In genomic region chr4:132732148-132732684, GRCm38 (mm10) we compare ENCODE assay signal across 8 mouse cellular contexts. TPM values are rescaled to one million over a fixed set of nuclear protein-coding genes. Genes with fewer than 3 reads are reported as not detected.
DNase-seq lines count a peak whose midpoint lies in the region; ATAC-seq and TF ChIP-seq lines count a peak whose summit lies in the region.

Xkr8 (minus strand) TSS chr4:132732546.

- peak within 1 kb of the TSS; percentile 70 to 75 for H3K4me3 ChIP-seq in ES-E14 (ENCODE audit: insufficient read depth in 1 of 2, low read depth in 1 of 2, low read length in 2 of 2, poor library complexity in 1 of 2, severe bottlenecking in 1 of 2)
- H3K4me3 ChIP-seq in forebrain, embryonic 14.5 days (ENCODE audit: low read depth, low read length) = peak within 1 kb of the TSS; percentile 48
- H3K4me3 ChIP-seq in lung, embryonic 16.5 days (ENCODE audit: low read length) = peak within 1 kb of the TSS; percentile 69

- intact Hi-C loops in heart, postnatal 14 days (cut with DNase I) = no loop called here

- peak; percentile 98 for ATAC-seq in forebrain, embryonic 14.5 days
- peak; percentile 99 for ATAC-seq in lung, embryonic 16.5 days (ENCODE audit: low read depth)

- H3K27ac ChIP-seq in ES-E14 (ENCODE audit: insufficient read depth, low read depth, low read length, poor library complexity, severe bottlenecking) = peak within 1 kb of the TSS; percentile 8; the same call in 1 of the 2 replicates
- no peak within 1 kb of the TSS for H3K27ac ChIP-seq in forebrain, embryonic 14.5 days (ENCODE audit: low read depth, low read length)
- peak within 1 kb of the TSS; percentile 37; the same call in 1 of the 2 replicates for H3K27ac ChIP-seq in lung, embryonic 16.5 days (ENCODE audit: low read length)

- no peaks in the 10 kb centered on the region for H3K36me3 ChIP-seq in ES-E14 (ENCODE audit: control insufficient read depth, insufficient read depth, low read length, poor library complexity, severe bottlenecking)
- H3K36me3 ChIP-seq in forebrain, embryonic 14.5 days (ENCODE audit: control insufficient read depth, insufficient read depth, low read length) = 0 out of 2 replicates have a peak, but pooled peaks cover 3% of the 10 kb centered on the region
- H3K36me3 ChIP-seq in lung, embryonic 16.5 days (ENCODE audit: control insufficient read depth, insufficient read depth, low read length) = no peaks in the 10 kb centered on the region

- no peaks in the 10 kb centered on the region for H3K27me3 ChIP-seq in forebrain, embryonic 14.5 days (replicated peaks; ENCODE audit: control insufficient read depth, insufficient read depth, low read length)
- no peaks in the 10 kb centered on the region for H3K27me3 ChIP-seq in lung, embryonic 16.5 days (ENCODE audit: control insufficient read depth, insufficient read depth, low read depth, low read length)

- in situ Hi-C loops in ES-E14 (cut with MboI; ENCODE audit: low sequenced_read_pairs in 2 of 2, unreplicated experiment in 2 of 2) = no loop called here

- DNase-seq in ES-E14 (ENCODE audit: low read depth, low spot score) = peak; percentile 86
- peak; percentile 79 for DNase-seq in cerebellum, adult 11 months
- DNase-seq in forebrain, embryonic 14.5 days (ENCODE audit: low spot score) = peak; percentile 77
- peak; percentile 94 to 95 for DNase-seq in heart, postnatal 14 days
- DNase-seq in large intestine, adult 2 months (ENCODE audit: low read depth, low spot score) = peak; percentile 48
- DNase-seq in ovary, adult 18-20 months (ENCODE audit: low spot score) = peak; percentile 85
- peak; percentile 60 to 82 for DNase-seq in thymus, postnatal 10 days (ENCODE audit: low spot score in 2 of 2)

- H3K4me1 ChIP-seq in ES-E14 (ENCODE audit: control insufficient read depth in 2 of 2, insufficient read depth in 2 of 2, low read length in 2 of 2, poor library complexity in 1 of 2) = peaks cover 6 to 17% of the 10 kb centered on the region in 2 experiments; a peak in 3 of 4 replicates
- 0 out of 2 replicates have a peak, but pooled peaks cover 2% of the 10 kb centered on the region for H3K4me1 ChIP-seq in forebrain, embryonic 14.5 days (ENCODE audit: control insufficient read depth, insufficient read depth, low read length)
- H3K4me1 ChIP-seq in lung, embryonic 16.5 days (replicated peaks; ENCODE audit: control insufficient read depth, insufficient read depth, low read length) = peaks cover 5% of the 10 kb centered on the region

- H3K9me3 ChIP-seq in ES-E14 (ENCODE audit: control insufficient read depth, insufficient read depth, low read depth, low read length) = no peaks in the 10 kb centered on the region
- H3K9me3 ChIP-seq in forebrain, embryonic 14.5 days (replicated peaks; ENCODE audit: control insufficient read depth, low read length) = no peaks in the 10 kb centered on the region
- no peaks in the 10 kb centered on the region for H3K9me3 ChIP-seq in lung, embryonic 16.5 days (ENCODE audit: control insufficient read depth, low read length)

- peak within 1 kb of the TSS; percentile 63 for H3K4me2 ChIP-seq in forebrain, embryonic 14.5 days (ENCODE audit: low read length)
- peak within 1 kb of the TSS; percentile 84 for H3K4me2 ChIP-seq in lung, embryonic 16.5 days (ENCODE audit: low read depth, low read length)

- WGBS in forebrain, embryonic 14.5 days = 3% methylated on average over 29 of the region's 34 CpGs
- WGBS in large intestine, adult 2 months = 2% methylated on average over 34 of the region's 34 CpGs
- 2% methylated on average over 34 of the region's 34 CpGs for WGBS in lung, embryonic 16.5 days

- H3K9ac ChIP-seq in ES-E14 (ENCODE audit: insufficient read depth, low read depth, low read length, poor library complexity, severe bottlenecking) = peak within 1 kb of the TSS; percentile 75
- H3K9ac ChIP-seq in forebrain, embryonic 14.5 days (ENCODE audit: low read length) = peak within 1 kb of the TSS; percentile 66
- H3K9ac ChIP-seq in lung, embryonic 16.5 days (ENCODE audit: low read length) = peak within 1 kb of the TSS; percentile 71

TF ChIP-seq in ES-E14, 5 proteins besides CTCF, POLR2A, EP300 and RAD21:
- no peak for TF ChIP-seq HCFC1 (IDR thresholded peaks at IDR 0.05; ENCODE audit: borderline replicate concordance, insufficient read depth, low read length)
- TF ChIP-seq ZC3H11A (IDR thresholded peaks at IDR 0.05; ENCODE audit: borderline replicate concordance, low read depth, low read length) = 0 out of 2 replicates have a peak, but pooled peaks have one; percentile 2
- no peak for TF ChIP-seq ZNF384 (IDR thresholded peaks at IDR 0.05; ENCODE audit: low read depth, low read length)

RNA-seq across cellular contexts. Expression of gene Xkr8, which starts in this region (rescaled TPM):
- total RNA-seq in ES-E14 (2012; rRNA removed) = 9.6 and 15.5 TPM in 2 replicates
- 3.2 and 6.0 TPM in 2 replicates for polyA plus RNA-seq in forebrain, embryonic 14.5 days (2014; fragmentation: Nextera tagmentation; extraction: Ambion mirVana)
- total RNA-seq in heart, postnatal 14 days (2021) = 1 to 10 TPM; 1.9 to 2.0 TPM
- polyA plus RNA-seq in large intestine, adult 2 months (2012; rRNA removed) = 2.0 and 6.3 TPM in 2 replicates
- 6.6 and 6.8 TPM in 2 replicates for polyA plus RNA-seq in lung, embryonic 16.5 days (2015; fragmentation: Nextera tagmentation; extraction: Ambion mirVana)
